Mouse (Mus musculus) heart, postnatal 0 days (tissue): ENCODE data around the gene Olfr1394. TPM values are rescaled to one million over a fixed set of nuclear protein-coding genes. Genes with fewer than 3 reads are reported as not detected.

Source experiments
- ATAC-seq: fragments of 200-750 bp; cut with Nextera tagmentation; 2 replicates; pipeline ENCODE4 v1.8.0; 2017; ENCODE audit warnings: low read depth, moderate number of reproducible peaks, moderate library complexity; ENCODE audit not compliant: insufficient read depth
- DNase-seq: peaks from one replicate; pipeline ENCODE4 v3.0.0-alpha.2; 2016; ENCODE audit warnings: low spot score
- H3K27ac ChIP-seq: fragments of 300-500 bp; sonication (generic); 2 replicates; pipeline ENCODE4 v1.5.1; 2014; ENCODE audit warnings: low read depth, mild to moderate bottlenecking
- H3K27me3 ChIP-seq: fragments of 300-500 bp; sonication (generic); 2 replicates; pipeline ENCODE4 v1.6.1; 2014; ENCODE audit warnings: low read length, mixed read lengths; ENCODE audit not compliant: control insufficient read depth, insufficient read depth
- H3K36me3 ChIP-seq: fragments of 300-500 bp; sonication (generic); replicated peaks from 2 replicates; pipeline ENCODE4 v1.6.1; 2014; ENCODE audit warnings: low read length, mixed read lengths; ENCODE audit not compliant: control insufficient read depth, insufficient read depth
- H3K4me1 ChIP-seq: fragments of 300-500 bp; sonication (generic); 2 replicates; pipeline ENCODE4 v1.6.1; 2014; ENCODE audit warnings: antibody characterized with exemption; ENCODE audit not compliant: control insufficient read depth, insufficient read depth
- H3K4me2 ChIP-seq: fragments of 300-500 bp; sonication (generic); 2 replicates; pipeline ENCODE4 v1.6.1; 2014; ENCODE audit warnings: low read depth, mild to moderate bottlenecking, low read length, moderate library complexity
- H3K4me3 ChIP-seq: fragments of 300-500 bp; sonication (generic); 2 replicates; pipeline ENCODE4 v1.5.1; 2014; ENCODE audit warnings: low read depth, low read length
- H3K9ac ChIP-seq: fragments of 300-500 bp; sonication (generic); replicated peaks from 2 replicates; pipeline ENCODE4 v1.6.1; 2014; ENCODE audit warnings: low read depth, low read length, mixed read lengths
- H3K9me3 ChIP-seq: fragments of 300-500 bp; sonication (generic); replicated peaks from 2 replicates; pipeline ENCODE4 v1.6.1; 2016; ENCODE audit warnings: low read length; ENCODE audit not compliant: control insufficient read depth
- CTCF ChIP-seq: IDR thresholded peaks from 2 replicates; pipeline ENCODE4 v1.5.1; 2016; ENCODE audit warnings: antibody characterized with exemption, control low read depth, low read depth
- EP300 ChIP-seq: IDR thresholded peaks from 2 replicates; pipeline ENCODE4 v1.6.1; 2016; ENCODE audit warnings: antibody characterized with exemption, low read depth
- WGBS: fragments of 180-500 bp; shearing (Covaris S2); extraction: QIAGEN DNeasy Blood & Tissue Kit; methylation state at CpG from one replicate; pipeline ENCODE4 v1.1.7; 2014; 5-methylcytosine and 5-hydroxymethylcytosine counted together
- polyA plus RNA-seq: library from polyadenylated mRNA; unstranded; fragments of >200 nt; fragmentation: Nextera tagmentation; extraction: Ambion mirVana; gene quantifications from 2 replicates; pipeline ENCODE4 v1.2.1, GENCODE M21; 2015
- total RNA-seq: library from RNA; depleted of rRNA; stranded (reverse); fragments of >200 nt; gene quantifications from 2 replicates; pipeline ENCODE4 v1.2.3, GENCODE M21; 2014; ENCODE audit warnings: low replicate concordance

Gene Olfr1394
- total and polyA plus RNA-seq, 2 experiments from 2014 or later: not detected

DNA sequence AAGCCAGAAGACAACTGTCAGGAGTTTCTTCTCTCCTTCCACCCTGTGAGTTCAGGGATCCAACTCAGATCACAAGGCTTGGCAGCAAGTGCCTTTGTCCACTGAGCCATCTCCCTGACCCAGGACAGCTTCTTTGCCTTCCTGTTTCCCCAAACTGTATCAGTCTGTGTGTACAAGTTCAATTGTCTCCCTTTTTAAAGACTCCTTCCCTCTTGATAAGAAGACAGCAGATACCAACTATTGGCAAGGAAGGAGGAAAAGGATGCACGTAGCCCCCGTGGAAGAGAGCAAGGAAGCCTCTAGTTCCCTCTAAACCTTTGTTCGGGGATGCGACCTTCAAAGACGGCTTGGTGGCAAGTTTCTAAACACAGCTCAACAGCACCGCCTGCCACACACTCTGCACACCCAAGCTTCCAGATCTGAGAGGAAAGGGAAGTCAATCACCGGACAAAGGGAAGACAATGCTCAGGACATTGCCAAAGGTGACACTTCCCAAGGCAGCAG lies 41.7 kb downstream of the Olfr1394 start:
- Histone ChIP-seq H3K27ac (peak overlapping the region; percentile 65), H3K36me3 (no peaks in the 10 kb centered on the region), H3K4me1 (no peaks in the 10 kb centered on the region), H3K4me2 (no peak overlapping the region), H3K27me3 (no peaks in the 10 kb centered on the region), H3K4me3 (no peak overlapping the region), H3K9me3 (no peaks in the 10 kb centered on the region), H3K9ac (no peak overlapping the region)
- ATAC-seq: peak; percentile 55; the same call in 1 of the 2 replicates
- 53% methylated on average over 7 of the region's 7 CpGs for WGBS
- peak; percentile 17 for DNase-seq
- no peak for TF ChIP-seq CTCF
- TF ChIP-seq EP300: peak; percentile 67; the same call in 1 of the 2 replicates

DNA sequence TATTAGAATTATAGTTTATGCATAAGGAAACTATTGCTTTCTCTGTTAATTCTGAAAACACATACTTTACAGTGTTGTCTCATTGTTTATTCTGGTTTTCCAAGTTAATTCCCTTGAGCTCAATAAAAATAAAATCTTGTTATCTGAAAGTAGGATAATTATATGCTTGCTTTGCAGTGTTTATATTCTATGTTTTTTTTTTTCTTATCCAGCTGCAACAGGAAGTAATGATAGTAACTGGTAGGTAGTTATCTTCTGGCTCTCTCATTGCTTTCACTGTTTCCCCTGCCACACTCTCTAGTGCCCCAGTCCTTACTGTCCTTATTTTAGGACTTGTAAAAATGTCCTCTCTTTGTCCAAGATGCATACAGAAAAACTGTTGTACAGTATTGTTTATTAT lies 46.5 kb downstream of the Olfr1394 start:
- no peak overlapping the region for H3K4me2 ChIP-seq
- no peak for DNase-seq
- ATAC-seq: no peak
- no peaks in the 10 kb centered on the region for H3K9me3 ChIP-seq
- H3K4me1 ChIP-seq: peaks cover 18% of the 10 kb centered on the region
- no peak overlapping the region for H3K9ac ChIP-seq
- no peaks in the 10 kb centered on the region for H3K36me3 ChIP-seq
- TF ChIP-seq CTCF (no peak), EP300 (no peak)
- H3K4me3 ChIP-seq: no peak overlapping the region
- no peak overlapping the region for H3K27ac ChIP-seq
- no peaks in the 10 kb centered on the region for H3K27me3 ChIP-seq

DNA sequence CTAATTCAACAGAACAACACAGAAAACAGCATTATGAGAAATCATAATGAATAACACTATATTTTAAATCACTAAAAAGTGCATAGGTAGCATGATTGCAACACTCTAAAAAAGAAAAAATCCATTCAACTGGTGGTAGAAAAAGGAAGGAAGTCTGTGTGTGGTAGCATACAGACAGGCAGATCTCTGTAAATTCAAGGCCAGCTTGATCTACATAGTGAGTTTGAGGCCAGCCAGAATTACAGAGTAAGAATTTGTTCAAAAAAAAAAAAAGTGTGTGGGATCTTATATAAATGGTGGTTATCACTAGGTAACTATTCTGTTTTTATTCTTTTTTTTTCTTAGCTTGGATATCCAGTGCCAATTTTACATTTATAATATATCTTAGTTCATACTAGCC lies 47.0 kb downstream of the Olfr1394 start:
- DNase-seq (no peak), ATAC-seq (no peak)
- TF ChIP-seq CTCF: no peak
- TF ChIP-seq EP300: no peak
- no peak overlapping the region for H3K4me3 ChIP-seq
- H3K27ac ChIP-seq: no peak overlapping the region
- no peak overlapping the region for H3K4me2 ChIP-seq
- H3K4me1 ChIP-seq: peaks cover 18% of the 10 kb centered on the region
- 0 out of 2 replicates have a peak, but pooled peaks cover under 1% of the 10 kb centered on the region for H3K36me3 ChIP-seq
- H3K9me3 ChIP-seq: no peaks in the 10 kb centered on the region
- no peak overlapping the region for H3K9ac ChIP-seq
- H3K27me3 ChIP-seq: no peaks in the 10 kb centered on the region

DNA sequence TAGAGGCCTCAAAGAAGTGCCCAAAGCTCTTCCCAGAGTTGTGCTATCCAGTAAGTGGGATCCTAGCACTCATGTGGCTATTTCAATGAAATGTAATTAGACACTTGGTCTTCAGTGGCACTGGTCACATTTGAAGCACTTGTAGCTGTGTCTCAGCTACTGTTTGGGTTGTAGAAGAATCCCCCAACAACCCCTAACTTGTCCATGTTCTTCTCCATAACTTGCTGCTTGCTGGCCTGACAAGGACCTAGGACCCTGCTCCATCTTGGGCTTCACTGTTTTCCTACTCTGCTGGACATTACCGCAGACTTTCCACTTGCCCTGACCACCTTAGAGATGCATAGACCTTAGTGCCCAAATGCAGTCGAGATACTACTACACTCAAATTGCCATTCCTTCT lies 47.9 kb downstream of the Olfr1394 start:
- no peak for DNase-seq

DNA sequence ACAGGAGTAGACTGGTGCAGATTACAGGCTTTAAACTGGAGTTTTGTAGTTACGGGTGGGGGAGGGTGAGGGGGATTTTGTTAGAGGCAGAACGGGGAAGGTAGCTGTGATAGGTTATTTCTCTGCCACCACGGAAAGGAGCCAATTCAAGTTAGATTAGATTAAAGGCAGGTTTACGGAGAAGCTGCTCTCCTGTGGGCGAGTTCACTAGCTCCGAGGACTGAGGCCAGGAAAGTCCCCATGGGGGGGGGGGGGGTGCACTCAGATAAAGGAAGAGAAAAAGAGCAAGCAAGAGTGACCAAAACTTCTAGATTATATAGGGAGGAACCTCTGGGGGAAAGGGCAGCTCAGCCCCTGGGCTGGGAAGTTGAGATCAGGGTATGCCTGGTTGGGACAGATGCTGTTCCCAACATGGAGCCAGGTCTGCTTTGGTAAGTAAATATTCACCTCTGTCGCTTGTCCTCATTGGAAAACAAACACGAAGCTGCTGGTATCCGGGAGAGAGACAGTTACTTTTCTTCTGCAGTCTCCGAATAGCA lies 48.4 kb downstream of the Olfr1394 start:
- Histone ChIP-seq H3K4me3 (peak overlapping the region; percentile 82), H3K4me2 (peak overlapping the region; percentile 82), H3K36me3 (peaks cover 9% of the 10 kb centered on the region; the same call in 1 of the 2 replicates), H3K9me3 (no peaks in the 10 kb centered on the region), H3K9ac (peak overlapping the region; percentile 96), H3K27me3 (no peaks in the 10 kb centered on the region), H3K27ac (peak overlapping the region; percentile 100), H3K4me1 (peaks cover 21% of the 10 kb centered on the region)
- DNase-seq (peak; percentile 67), ATAC-seq (0 out of 2 replicates have a peak, but pooled peaks have one; percentile 10)
- no peak for TF ChIP-seq EP300
- no peak for TF ChIP-seq CTCF
- WGBS: 2% methylated on average over 10 of the region's 10 CpGs

More for the DNA sequence above, 47.9 kb downstream of the Olfr1394 start:
- peak overlapping the region; percentile 82 for H3K4me3 ChIP-seq
- H3K9me3 ChIP-seq: no peaks in the 10 kb centered on the region
- H3K9ac ChIP-seq: peak overlapping the region; percentile 96
- no peaks in the 10 kb centered on the region for H3K27me3 ChIP-seq
- WGBS: 39% methylated on average over 2 of the region's 2 CpGs
- ATAC-seq: no peak
- H3K4me2 ChIP-seq: peak overlapping the region; percentile 82
- peaks cover 18% of the 10 kb centered on the region for H3K4me1 ChIP-seq
- TF ChIP-seq EP300 (no peak), CTCF (no peak)
- H3K27ac ChIP-seq: peak overlapping the region; percentile 100
- H3K36me3 ChIP-seq: peaks cover 9% of the 10 kb centered on the region; the same call in 1 of the 2 replicates
